Mouse (Mus musculus): ENCODE data around the gene Dmp1. TPM values are rescaled to one million over a fixed set of nuclear protein-coding genes. Genes with fewer than 3 reads are reported as not detected.

The Dmp1 gene
- polyA plus RNA-seq, 1 experiment: 1.1 TPM

DNA sequence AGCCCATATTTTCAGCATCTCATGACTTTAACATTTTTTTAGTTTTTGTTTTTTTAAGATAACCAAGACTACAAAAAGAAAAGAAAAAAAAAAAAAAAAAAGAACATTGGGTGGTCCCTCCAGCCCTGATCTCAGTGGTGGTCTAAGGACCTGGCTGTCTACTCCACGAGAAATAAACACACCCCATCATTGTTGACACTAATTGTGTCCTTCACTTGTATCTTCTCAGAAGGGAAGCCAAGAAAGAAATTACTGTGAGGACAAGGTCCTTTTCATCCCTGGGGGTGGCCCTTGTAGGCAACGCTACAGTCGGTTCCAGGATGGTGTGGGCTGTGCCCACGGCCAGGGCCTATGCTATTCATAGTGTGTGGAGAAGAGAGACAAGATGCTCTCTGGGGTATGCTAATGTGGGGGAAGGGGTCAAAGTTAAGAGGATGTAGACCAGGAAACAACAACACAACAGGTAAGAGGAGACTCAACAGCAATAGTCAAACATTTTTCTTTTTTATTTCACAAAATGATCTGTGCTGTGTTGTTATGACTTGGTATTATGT is 59.6 kb downstream of the Dmp1 start:
- no peak for DNase-seq (ENCODE audit: low read depth)
- TF ChIP-seq CTCF (IDR thresholded peaks at IDR 0.05; ENCODE audit: borderline replicate concordance, extremely low read depth, insufficient read depth, insufficient read length) (no peak), POLR2A (IDR thresholded peaks at IDR 0.05; ENCODE audit: borderline replicate concordance, extremely low read depth, insufficient read depth, insufficient read length, poor library complexity, severe bottlenecking) (no peak)

DNA sequence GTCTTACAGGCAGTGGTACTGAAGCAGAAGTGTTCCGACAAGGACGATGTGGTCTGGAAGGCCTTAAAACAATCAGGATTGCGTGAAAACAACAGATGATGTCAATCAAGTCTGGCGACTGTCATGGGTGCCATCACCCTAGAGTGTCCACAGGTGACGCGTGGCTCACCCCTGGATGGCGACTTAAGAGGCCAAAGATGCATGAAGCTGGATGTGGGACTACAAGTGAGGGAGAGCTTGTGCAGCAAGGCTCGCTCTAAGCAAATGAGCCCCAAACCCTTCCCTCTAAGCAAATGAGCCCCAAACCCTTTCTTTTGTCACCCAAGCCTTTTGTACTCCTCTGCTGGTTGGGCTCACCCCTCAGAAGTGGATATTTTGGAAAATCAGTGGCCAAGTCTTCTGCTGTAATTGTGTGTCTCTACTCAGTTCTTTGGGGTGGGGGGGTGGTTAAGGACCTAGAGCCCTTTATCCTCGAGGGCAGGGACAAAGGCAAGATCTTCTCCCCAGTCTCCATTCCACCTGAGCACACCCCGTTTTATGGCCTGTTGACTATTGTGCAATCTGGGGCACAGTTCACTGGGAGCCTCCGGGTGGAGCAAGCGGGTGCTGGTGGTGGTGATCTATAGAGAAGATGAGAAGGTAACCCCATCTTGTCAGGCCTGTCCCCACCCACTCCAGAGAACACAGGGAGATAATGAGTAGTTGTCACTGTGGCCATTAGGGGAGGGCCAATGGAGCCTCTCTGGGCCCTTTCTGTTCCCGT is 60.8 kb downstream of the Dmp1 start:
- TF ChIP-seq CTCF (IDR thresholded peaks at IDR 0.05; ENCODE audit: borderline replicate concordance, extremely low read depth, insufficient read depth, insufficient read length): no peak
- TF ChIP-seq POLR2A (IDR thresholded peaks at IDR 0.05; ENCODE audit: borderline replicate concordance, extremely low read depth, insufficient read depth, insufficient read length, poor library complexity, severe bottlenecking): no peak
- no peak for DNase-seq (ENCODE audit: low read depth)

Other genes with a start within 250 kb of the Dmp1 start
- gene Hsd17b13, start 225.2 kb upstream of the Dmp1 start, polyA plus RNA-seq (2012; rRNA removed): not detected in 2 replicates
- 7.2 and 11.3 TPM in 2 replicates for gene Hsd17b11, start 180.7 kb upstream of the Dmp1 start, polyA plus RNA-seq (2012; rRNA removed)
- gene Nudt9, start 156.3 kb upstream of the Dmp1 start, polyA plus RNA-seq (2012; rRNA removed): 45.6 and 45.7 TPM in 2 replicates
- not detected in 2 replicates for gene Gm17660, start 125.0 kb upstream of the Dmp1 start, polyA plus RNA-seq (2012; rRNA removed)
- gene Sparcl1, start 88.9 kb upstream of the Dmp1 start, polyA plus RNA-seq (2012; rRNA removed): 75.9 and 150 TPM in 2 replicates
- gene Dspp, start 31.9 kb upstream of the Dmp1 start, polyA plus RNA-seq (2012; rRNA removed): not detected in 2 replicates
- 0.20 and 26.6 TPM in 2 replicates for gene Ibsp, start 96.6 kb downstream of the Dmp1 start, polyA plus RNA-seq (2012; rRNA removed)
- not detected in 2 replicates for gene Mepe, start 122.7 kb downstream of the Dmp1 start, polyA plus RNA-seq (2012; rRNA removed)
- 6.7 and 20.1 TPM in 2 replicates for gene Spp1, start 232.5 kb downstream of the Dmp1 start, polyA plus RNA-seq (2012; rRNA removed)

Data from brain, embryonic 14.5 days (tissue).